Mouse (Mus musculus) MEL (cell line): ENCODE data around the gene Cfi.

Experiments used
- CTCF ChIP-seq, 3 experiments: IDR thresholded peaks in 2 of 3; conservative IDR thresholded peaks in 1 of 3; 2 replicates each; pipeline ENCODE4 v1.5.1; 2011 to 2012; ENCODE audit warnings: low read length in 3 of 3, low read depth in 2 of 3, mild to moderate bottlenecking in 2 of 3, improper control_type of control experiment in 1 of 3, inconsistent platforms in 1 of 3, mixed read lengths in 1 of 3, moderate library complexity in 1 of 3; ENCODE audit not compliant: control insufficient read depth in 1 of 3, insufficient read depth in 1 of 3, poor library complexity in 1 of 3, severe bottlenecking in 1 of 3
- GABPA ChIP-seq: IDR thresholded peaks from 2 replicates; pipeline ENCODE4 v1.6.1; 2012; ENCODE audit warnings: low read depth, mild to moderate bottlenecking, inconsistent platforms, low read length, improper control_type of control experiment, moderate library complexity
- MEF2A ChIP-seq: IDR thresholded peaks from 2 replicates; pipeline ENCODE4 v1.6.1; 2014; ENCODE audit warnings: low read depth, mild to moderate bottlenecking, inconsistent platforms, low read length, improper control_type of control experiment; ENCODE audit not compliant: poor library complexity, insufficient replicate concordance, severe bottlenecking; ENCODE audit errors: extremely low read depth
- MXI1 ChIP-seq: IDR thresholded peaks from 2 replicates; pipeline ENCODE4 v1.6.1; 2011; ENCODE audit warnings: mild to moderate bottlenecking, low read depth, low read length, improper control_type of control experiment
- UBTF ChIP-seq: IDR thresholded peaks from 2 replicates; pipeline ENCODE4 v1.6.1; 2012; ENCODE audit warnings: low read depth, mild to moderate bottlenecking, inconsistent platforms, low read length, improper control_type of control experiment, moderate library complexity, borderline replicate concordance; ENCODE audit not compliant: insufficient read depth

DNA sequence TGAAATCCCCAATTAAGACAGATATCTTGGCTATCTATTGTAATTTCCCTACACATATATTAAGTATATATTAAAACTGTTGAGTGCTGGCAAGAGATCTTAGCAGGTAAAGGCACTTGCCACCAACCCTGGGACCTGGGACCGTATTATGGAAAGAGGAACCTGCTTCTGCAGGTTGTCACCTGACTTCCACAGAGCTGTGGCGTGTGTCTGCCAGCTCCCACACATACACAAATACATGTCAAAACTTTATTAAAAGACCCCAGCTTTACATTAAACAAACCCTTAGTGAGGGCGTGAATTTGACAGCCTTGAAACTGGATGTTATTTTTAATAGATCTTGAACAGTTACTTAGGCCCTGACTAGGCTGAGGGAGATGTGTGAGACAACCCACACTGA is 67.7 kb downstream of the Cfi start:
- no peak for TF ChIP-seq CTCF (IDR thresholded peaks at IDR 0.05 in 2 of 3, conservative IDR thresholded peaks at IDR 0.05 in 1 of 3; ENCODE audit: control insufficient read depth in 1 of 3, insufficient read depth in 1 of 3, low read depth in 2 of 3, low read length in 3 of 3, poor library complexity in 1 of 3, severe bottlenecking in 1 of 3)
- TF ChIP-seq GABPA, result no peak
- no peak for TF ChIP-seq MXI1
- no peak for TF ChIP-seq MEF2A
- TF ChIP-seq UBTF, result no peak
